Mouse (Mus musculus): ENCODE data around the gene Plac9b.
"Not testable (repeated sequence)": the region's sequence is repeated elsewhere in the genome, so short reads cannot be mapped to it uniquely, and the experiment has no call there.

The Plac9b gene

GRCm38 (mm10) chr14:26182380-26182779, at the start of gene Plac9b:
Gene Plac9b, minus strand, starts transcription at chr14:26182480.
- not testable (repeated sequence) for DNase-seq (ENCODE audit: low spot score)

- DNase-seq (ENCODE audit: low spot score) = not testable (repeated sequence)
These were observed 34.1 kb upstream of the Plac9b start for GRCm38 (mm10) chr14:26216233-26217000.

GRCm38 (mm10) chr14:26206926-26207247, 24.6 kb upstream of the Plac9b start, which contains the start of gene Tmem254b:
Gene Tmem254b, minus strand, starts transcription at chr14:26207041.
- DNase-seq (ENCODE audit: low spot score) = not testable (repeated sequence)

GRCm38 (mm10) chr14:26206197-26206925, 24.1 kb upstream of the Plac9b start:
- not testable (repeated sequence) for DNase-seq (ENCODE audit: low spot score)

GRCm38 (mm10) chr14:26197851-26198250, 15.6 kb upstream of the Plac9b start:
- not testable (repeated sequence) for DNase-seq (ENCODE audit: low spot score)

- not testable (repeated sequence) for DNase-seq (ENCODE audit: low spot score)
These were observed 6.1 kb upstream of the Plac9b start for GRCm38 (mm10) chr14:26188361-26188760.

- DNase-seq (ENCODE audit: low spot score) = not testable (repeated sequence)
These were observed 4.4 kb upstream of the Plac9b start for GRCm38 (mm10) chr14:26186638-26187037.

GRCm38 (mm10) chr14:26181660-26182059, 620 bp downstream of the Plac9b start:
- not testable (repeated sequence) for DNase-seq (ENCODE audit: low spot score)

- not testable (repeated sequence) for DNase-seq (ENCODE audit: low spot score)
These were observed 7.3 kb downstream of the Plac9b start for GRCm38 (mm10) chr14:26175028-26175427.

GRCm38 (mm10) chr14:26173955-26174354, 8.3 kb downstream of the Plac9b start:
- DNase-seq (ENCODE audit: low spot score) = not testable (repeated sequence)

GRCm38 (mm10) chr14:26165266-26165665, 17.0 kb downstream of the Plac9b start:
- not testable (repeated sequence) for DNase-seq (ENCODE audit: low spot score)

- DNase-seq (ENCODE audit: low spot score) = not testable (repeated sequence)
These were observed 19.9 kb downstream of the Plac9b start for GRCm38 (mm10) chr14:26162423-26162822.

GRCm38 (mm10) chr14:26161156-26161555, 21.1 kb downstream of the Plac9b start:
- not testable (repeated sequence) for DNase-seq (ENCODE audit: low spot score)

GRCm38 (mm10) chr14:26156032-26156431, 26.2 kb downstream of the Plac9b start:
- not testable (repeated sequence) for DNase-seq (ENCODE audit: low spot score)

GRCm38 (mm10) chr14:26147095-26147494, 35.2 kb downstream of the Plac9b start:
- not testable (repeated sequence) for DNase-seq (ENCODE audit: low spot score)

GRCm38 (mm10) chr14:26119095-26119494, 63.2 kb downstream of the Plac9b start:
- not testable (repeated sequence) for DNase-seq (ENCODE audit: low spot score)

GRCm38 (mm10) chr14:26118550-26119000, 63.7 kb downstream of the Plac9b start:
- not testable (repeated sequence) for DNase-seq (ENCODE audit: low spot score)

- DNase-seq (ENCODE audit: low spot score) = not testable (repeated sequence)
These were observed 64.1 kb downstream of the Plac9b start, which contains the start of gene Duxbl2 for GRCm38 (mm10) chr14:26118150-26118549. Gene Duxbl2, plus strand, starts transcription at chr14:26118349.
